Mouse (Mus musculus) embryonic facial prominence, embryonic 11.5 days (tissue): Measurements from ENCODE around the gene Pan3. TPM values are rescaled to one million over a fixed set of nuclear protein-coding genes. Genes with fewer than 3 reads are reported as not detected.

Experiments
- ATAC-seq: fragments of 200-750 bp; cut with Nextera tagmentation; replicated peaks from 2 replicates; pipeline ENCODE4 v1.8.0; 2017; ENCODE audit warnings: low read depth; ENCODE audit not compliant: insufficient number of reproducible peaks, low FRiP score, low TSS enrichment
- DNase-seq: peaks from one replicate; pipeline ENCODE4 v3.0.0-alpha.2; 2015; ENCODE audit warnings: low spot score
- H3K27ac ChIP-seq: fragments of 300-500 bp; sonication (generic); replicated peaks from 2 replicates; pipeline ENCODE4 v1.5.1; 2014; ENCODE audit warnings: mild to moderate bottlenecking, low read depth, low read length, control low read depth
- H3K27me3 ChIP-seq: fragments of 300-500 bp; sonication (generic); 2 replicates; pipeline ENCODE4 v1.6.1; 2014; ENCODE audit warnings: mild to moderate bottlenecking, low read length, moderate library complexity, mixed read lengths; ENCODE audit not compliant: control insufficient read depth, insufficient read depth
- H3K36me3 ChIP-seq: fragments of 300-500 bp; sonication (generic); replicated peaks from 2 replicates; pipeline ENCODE4 v1.6.1; 2014; ENCODE audit warnings: low read depth, mild to moderate bottlenecking, low read length, moderate library complexity, mixed read lengths; ENCODE audit not compliant: control insufficient read depth, insufficient read depth
- H3K4me1 ChIP-seq: fragments of 300-500 bp; sonication (generic); 2 replicates; pipeline ENCODE4 v1.6.1; 2014; ENCODE audit warnings: low read length, mixed read lengths; ENCODE audit not compliant: control insufficient read depth, insufficient read depth
- H3K4me2 ChIP-seq: fragments of 300-500 bp; sonication (generic); 2 replicates; pipeline ENCODE4 v1.6.1; 2014; ENCODE audit warnings: low read depth, mild to moderate bottlenecking, control low read depth, low read length, moderate library complexity
- H3K4me3 ChIP-seq: fragments of 300-500 bp; sonication (generic); 2 replicates; pipeline ENCODE4 v1.5.1; 2014; ENCODE audit warnings: low read depth, low read length, control low read depth
- H3K9ac ChIP-seq: fragments of 300-500 bp; sonication (generic); replicated peaks from 2 replicates; pipeline ENCODE4 v1.6.1; 2014; ENCODE audit warnings: mild to moderate bottlenecking, control low read depth, low read length
- H3K9me3 ChIP-seq: fragments of 300-500 bp; sonication (generic); replicated peaks from 2 replicates; pipeline ENCODE4 v1.6.1; 2016; ENCODE audit warnings: mild to moderate bottlenecking, low read length, inconsistent platforms, mixed read lengths; ENCODE audit not compliant: control insufficient read depth
- WGBS: fragments of 180-500 bp; shearing (Covaris S2); extraction: QIAGEN DNeasy Blood & Tissue Kit; methylation state at CpG from one replicate; pipeline ENCODE4 v1.1.7; 2014; 5-methylcytosine and 5-hydroxymethylcytosine counted together
- polyA plus RNA-seq: library from polyadenylated mRNA; unstranded; fragments of >200 nt; fragmentation: Nextera tagmentation; extraction: Ambion mirVana; gene quantifications from 2 replicates; pipeline ENCODE4 v1.2.1, GENCODE M21; 2014

The Pan3 gene
- polyA plus RNA-seq, 1 experiment from 2014 or later: 41.2 TPM

GRCm38 (mm10) chr5:147584648-147585047 is 154.7 kb downstream of the Pan3 start:
- H3K27me3 ChIP-seq: no peaks in the 10 kb centered on the region
- 72% methylated on average over 9 of the region's 9 CpGs for WGBS
- no peaks in the 10 kb centered on the region for H3K9me3 ChIP-seq
- H3K36me3 ChIP-seq: no peaks in the 10 kb centered on the region
- no peak overlapping the region for H3K9ac ChIP-seq
- H3K4me1 ChIP-seq: no peaks in the 10 kb centered on the region
- ATAC-seq: no peak
- H3K27ac ChIP-seq: no peak overlapping the region
- DNase-seq: no peak
- H3K4me2 ChIP-seq: no peak overlapping the region
- no peak overlapping the region for H3K4me3 ChIP-seq

GRCm38 (mm10) chr5:147585070-147585469 is 155.1 kb downstream of the Pan3 start:
- ATAC-seq (no peak), DNase-seq (no peak)
- H3K9ac ChIP-seq: no peak overlapping the region
- no peak overlapping the region for H3K4me2 ChIP-seq
- no peaks in the 10 kb centered on the region for H3K27me3 ChIP-seq
- H3K4me1 ChIP-seq: no peaks in the 10 kb centered on the region
- WGBS: 88% methylated on average over 1 of the region's 1 CpGs
- H3K27ac ChIP-seq: no peak overlapping the region
- no peaks in the 10 kb centered on the region for H3K36me3 ChIP-seq
- no peaks in the 10 kb centered on the region for H3K9me3 ChIP-seq
- no peak overlapping the region for H3K4me3 ChIP-seq

- no peaks in the 10 kb centered on the region for H3K27me3 ChIP-seq
- no peaks in the 10 kb centered on the region for H3K4me1 ChIP-seq
- no peak for DNase-seq
- no peak overlapping the region for H3K27ac ChIP-seq
- no peak for ATAC-seq
- no peak overlapping the region for H3K4me3 ChIP-seq
- WGBS: 53% methylated on average over 12 of the region's 12 CpGs
- H3K36me3 ChIP-seq: no peaks in the 10 kb centered on the region
- H3K4me2 ChIP-seq: no peak overlapping the region
- H3K9ac ChIP-seq: no peak overlapping the region
- H3K9me3 ChIP-seq: no peaks in the 10 kb centered on the region
These were observed 159.9 kb downstream of the Pan3 start for GRCm38 (mm10) chr5:147589814-147590213.

- 90% methylated on average over 16 of the region's 16 CpGs for WGBS
- Histone ChIP-seq H3K27ac (no peak overlapping the region), H3K4me1 (no peaks in the 10 kb centered on the region)
These were observed 167.9 kb downstream of the Pan3 start for GRCm38 (mm10) chr5:147597825-147598224.

More at GRCm38 (mm10) chr5:147597825-147598224, 167.9 kb downstream of the Pan3 start:
- H3K4me2 ChIP-seq: no peak overlapping the region
- no peak overlapping the region for H3K9ac ChIP-seq
- no peak overlapping the region for H3K4me3 ChIP-seq
- DNase-seq: no peak
- no peaks in the 10 kb centered on the region for H3K36me3 ChIP-seq
- H3K27me3 ChIP-seq: no peaks in the 10 kb centered on the region
- no peak for ATAC-seq
- H3K9me3 ChIP-seq: no peaks in the 10 kb centered on the region

Other genes with a start within 250 kb of the Pan3 start
- gene Gsx1, start 241.5 kb upstream of the Pan3 start, polyA plus RNA-seq: 2.2 and 2.3 TPM in 2 replicates
- not detected in 2 replicates for gene Pdx1, start 160.2 kb upstream of the Pan3 start, polyA plus RNA-seq
- not detected in 2 replicates for gene Cdx2, start 122.9 kb upstream of the Pan3 start, polyA plus RNA-seq
- not detected in 2 replicates for gene Urad, start 107.7 kb upstream of the Pan3 start, polyA plus RNA-seq
- 0.27 and 0.31 TPM in 2 replicates for gene Flt3, start 29.7 kb upstream of the Pan3 start, polyA plus RNA-seq